Mouse (Mus musculus) lung, postnatal 0 days (tissue): ENCODE measurements around the gene Stat4.

Source experiments
- CTCF ChIP-seq: IDR thresholded peaks from 2 replicates; pipeline ENCODE4 v1.5.1; 2016; ENCODE audit warnings: antibody characterized with exemption, mild to moderate bottlenecking
- EP300 ChIP-seq: IDR thresholded peaks from 2 replicates; pipeline ENCODE4 v1.6.1; 2016; ENCODE audit warnings: antibody characterized with exemption, mild to moderate bottlenecking, control low read depth

DNA sequence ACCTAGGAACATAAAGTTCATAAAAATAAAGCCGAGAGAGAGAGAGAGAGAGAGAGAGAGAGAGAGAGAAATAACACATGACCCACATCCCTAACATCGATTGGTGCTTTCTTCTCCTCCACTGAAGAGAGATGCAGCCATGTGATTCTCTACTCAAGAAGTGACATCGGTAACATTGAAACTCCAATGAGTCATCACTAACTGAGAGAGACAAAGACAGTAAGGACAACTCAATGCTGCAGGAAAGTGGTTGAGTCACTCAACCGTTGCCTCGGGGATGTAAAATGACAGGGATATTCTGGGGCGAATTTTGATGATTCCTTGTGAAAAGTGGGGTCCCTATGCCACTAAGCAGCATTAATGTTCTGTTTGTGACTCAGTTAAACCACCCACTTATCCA is 16.8 kb upstream of the Stat4 start:
- TF ChIP-seq CTCF (no peak), EP300 (no peak)
